Mouse (Mus musculus): Measurements from ENCODE around the gene Grk2. TPM values are rescaled to one million over a fixed set of nuclear protein-coding genes. Genes with fewer than 3 reads are reported as not detected.
A peak's percentile ranks its signal among the peaks of the same experiment; 100 is the strongest.

The Grk2 gene
- polyA plus RNA-seq, 1 experiment from 2014 or later: 29.2 TPM

GRCm38 (mm10) chr19:4290749-4291148, 15.3 kb downstream of the Grk2 start:
- ATAC-seq (ENCODE audit: low FRiP score): no peak
- WGBS: 59% methylated on average over 15 of the region's 15 CpGs
- H3K36me3 ChIP-seq (replicated peaks; ENCODE audit: control insufficient read depth, insufficient read depth): peaks cover 79% of the 10 kb centered on the region
- H3K9me3 ChIP-seq (ENCODE audit: control insufficient read depth, low read length): no peaks in the 10 kb centered on the region
- no peaks in the 10 kb centered on the region for H3K27me3 ChIP-seq (ENCODE audit: control insufficient read depth, insufficient read depth, low read length)
- DNase-seq (ENCODE audit: low spot score): no peak
- no peak overlapping the region for H3K9ac ChIP-seq
- H3K4me3 ChIP-seq (replicated peaks; ENCODE audit: low read length): no peak overlapping the region
- H3K4me2 ChIP-seq (replicated peaks): no peak overlapping the region
- no peaks in the 10 kb centered on the region for H3K4me1 ChIP-seq (replicated peaks; ENCODE audit: control insufficient read depth, insufficient read depth, low read length)
- no peak overlapping the region for H3K27ac ChIP-seq

DNA sequence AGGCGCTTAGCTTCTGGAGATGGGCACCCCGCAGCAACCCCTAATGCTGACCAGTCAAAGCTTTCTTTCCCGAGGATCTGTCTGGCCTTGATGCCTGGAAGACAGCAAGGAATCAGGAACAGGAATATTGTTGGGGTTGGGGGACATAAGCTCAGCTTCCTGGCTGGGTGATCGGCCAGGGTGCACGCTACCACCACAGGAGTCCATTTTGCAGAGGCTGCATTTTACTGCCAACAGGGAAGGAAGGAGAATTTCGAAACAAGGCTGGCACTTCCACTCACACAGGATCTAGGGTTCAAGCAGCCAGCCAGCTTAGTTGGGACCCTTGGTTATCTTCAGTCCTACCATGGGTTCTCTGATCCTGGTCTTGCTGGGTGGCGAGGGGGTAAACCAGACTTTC, 22.4 kb downstream of the Grk2 start:
- 43% methylated on average over 7 of the region's 7 CpGs for WGBS
- no peaks in the 10 kb centered on the region for H3K9me3 ChIP-seq (ENCODE audit: control insufficient read depth, low read length)

GRCm38 (mm10) chr19:4282898-4283553, 23.0 kb downstream of the Grk2 start, which contains the start of gene Ankrd13d:
Ankrd13d (minus strand) TSS chr19:4283137.
- Histone ChIP-seq H3K4me2 (replicated peaks) (peak within 1 kb of the TSS; percentile 80), H3K4me1 (replicated peaks; ENCODE audit: control insufficient read depth, insufficient read depth, low read length) (peaks cover 12% of the 10 kb centered on the region), H3K27ac (peak within 1 kb of the TSS; percentile 72), H3K36me3 (replicated peaks; ENCODE audit: control insufficient read depth, insufficient read depth) (peaks cover 43% of the 10 kb centered on the region), H3K9me3 (ENCODE audit: control insufficient read depth, low read length) (no peaks in the 10 kb centered on the region), H3K9ac (peak within 1 kb of the TSS; percentile 87), H3K4me3 (replicated peaks; ENCODE audit: low read length) (peak within 1 kb of the TSS; percentile 62), H3K27me3 (ENCODE audit: control insufficient read depth, insufficient read depth, low read length) (no peaks in the 10 kb centered on the region)
- DNase-seq (ENCODE audit: low spot score) (peak; percentile 81), ATAC-seq (ENCODE audit: low FRiP score) (peak; percentile 89)
- under 1% methylated on average over 50 of the region's 50 CpGs for WGBS

More for the DNA sequence above, 22.4 kb downstream of the Grk2 start:
- Histone ChIP-seq H3K4me1 (replicated peaks; ENCODE audit: control insufficient read depth, insufficient read depth, low read length) (peaks cover 12% of the 10 kb centered on the region), H3K27me3 (ENCODE audit: control insufficient read depth, insufficient read depth, low read length) (no peaks in the 10 kb centered on the region), H3K9ac (no peak overlapping the region; the same call in 1 of the 2 replicates), H3K36me3 (replicated peaks; ENCODE audit: control insufficient read depth, insufficient read depth) (peaks cover 48% of the 10 kb centered on the region), H3K4me3 (replicated peaks; ENCODE audit: low read length) (peak overlapping the region; percentile 62), H3K27ac (0 out of 2 replicates have a peak overlapping the region, but pooled peaks have one; percentile 38), H3K4me2 (replicated peaks) (peak overlapping the region; percentile 80)
- DNase-seq (ENCODE audit: low spot score) (no peak), ATAC-seq (ENCODE audit: low FRiP score) (no peak)

DNA sequence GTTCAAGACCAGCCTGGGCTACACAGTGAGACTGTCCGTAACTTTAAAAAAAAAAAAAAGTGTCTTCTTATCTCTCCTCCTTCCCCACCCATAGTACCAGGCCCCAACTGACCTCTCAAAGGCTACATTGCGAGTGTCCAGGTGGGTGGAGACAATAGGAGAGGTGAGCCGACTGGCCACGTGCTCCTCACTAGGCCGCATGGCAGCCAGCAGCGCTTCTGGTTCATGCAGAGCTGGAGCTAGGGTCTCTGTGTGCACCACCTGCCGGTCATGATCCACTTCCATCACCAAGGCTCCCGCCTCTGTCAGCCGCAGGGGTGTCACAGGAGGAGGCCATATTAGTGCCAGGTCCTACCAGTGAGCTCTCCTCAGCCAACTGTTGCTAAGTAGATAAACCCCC, 25.6 kb downstream of the Grk2 start:
- Histone ChIP-seq H3K4me3 (replicated peaks; ENCODE audit: low read length) (no peak overlapping the region), H3K4me1 (replicated peaks; ENCODE audit: control insufficient read depth, insufficient read depth, low read length) (peaks cover 12% of the 10 kb centered on the region), H3K27ac (no peak overlapping the region), H3K4me2 (replicated peaks) (no peak overlapping the region), H3K9ac (no peak overlapping the region), H3K36me3 (replicated peaks; ENCODE audit: control insufficient read depth, insufficient read depth) (peaks cover 20% of the 10 kb centered on the region), H3K9me3 (ENCODE audit: control insufficient read depth, low read length) (peaks cover 4% of the 10 kb centered on the region; the same call in 1 of the 2 replicates), H3K27me3 (ENCODE audit: control insufficient read depth, insufficient read depth, low read length) (no peaks in the 10 kb centered on the region)
- WGBS: 96% methylated on average over 9 of the region's 9 CpGs
- ATAC-seq (ENCODE audit: low FRiP score) (no peak), DNase-seq (ENCODE audit: low spot score) (no peak)

DNA sequence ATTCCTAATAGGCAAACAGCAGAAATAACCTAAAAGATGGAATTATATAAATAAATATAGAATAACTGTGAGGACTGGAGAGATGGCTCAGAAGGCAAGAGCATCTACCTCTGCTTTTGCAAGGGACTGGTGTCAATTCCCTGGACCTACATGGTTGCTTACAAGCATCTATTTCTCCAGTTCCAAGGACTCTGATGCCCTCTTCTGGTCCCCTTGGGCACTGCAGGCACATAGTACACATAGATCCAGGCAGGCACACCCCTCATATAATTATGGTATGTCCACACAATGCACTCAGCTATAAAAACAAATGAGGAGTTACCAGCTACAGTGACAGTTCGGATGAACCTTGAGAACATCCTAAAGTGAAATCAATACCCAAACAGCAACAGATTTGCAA, 26.5 kb downstream of the Grk2 start:
- peaks cover 12% of the 10 kb centered on the region for H3K4me1 ChIP-seq (replicated peaks; ENCODE audit: control insufficient read depth, insufficient read depth, low read length)
- H3K9ac ChIP-seq: no peak overlapping the region
- no peak overlapping the region for H3K4me2 ChIP-seq (replicated peaks)
- no peaks in the 10 kb centered on the region for H3K27me3 ChIP-seq (ENCODE audit: control insufficient read depth, insufficient read depth, low read length)
- peaks cover 4% of the 10 kb centered on the region; the same call in 1 of the 2 replicates for H3K9me3 ChIP-seq (ENCODE audit: control insufficient read depth, low read length)
- WGBS: 95% methylated on average over 1 of the region's 1 CpGs
- ATAC-seq (ENCODE audit: low FRiP score) (no peak), DNase-seq (ENCODE audit: low spot score) (no peak)
- peaks cover 18% of the 10 kb centered on the region; the same call in 1 of the 2 replicates for H3K36me3 ChIP-seq (replicated peaks; ENCODE audit: control insufficient read depth, insufficient read depth)
- no peak overlapping the region for H3K4me3 ChIP-seq (replicated peaks; ENCODE audit: low read length)
- no peak overlapping the region for H3K27ac ChIP-seq

DNA sequence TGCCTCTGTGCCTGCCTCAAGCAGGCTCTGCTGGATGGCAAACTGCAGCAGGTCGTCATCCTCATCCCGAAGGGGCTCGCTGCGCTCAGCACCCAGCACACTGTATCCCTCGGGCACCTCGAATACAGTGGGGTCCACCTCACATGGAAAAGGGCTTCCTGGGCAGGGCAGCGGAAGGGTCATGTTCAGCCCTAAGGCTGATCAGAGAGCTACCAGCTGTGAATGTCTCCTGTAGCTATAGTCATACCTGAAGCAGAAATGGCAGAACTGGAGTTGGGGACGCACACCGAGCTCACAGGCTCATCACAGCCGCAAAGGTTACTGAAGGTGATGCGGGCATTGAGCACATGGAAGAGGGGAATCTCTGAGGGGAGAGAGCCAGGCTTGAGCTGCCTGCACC, 35.0 kb downstream of the Grk2 start:
- ATAC-seq (ENCODE audit: low FRiP score): no peak
- H3K36me3 ChIP-seq (replicated peaks; ENCODE audit: control insufficient read depth, insufficient read depth): peaks cover 35% of the 10 kb centered on the region
- 94% methylated on average over 11 of the region's 11 CpGs for WGBS

GRCm38 (mm10) chr19:4270187-4270586, 35.8 kb downstream of the Grk2 start:
- ATAC-seq (ENCODE audit: low FRiP score): no peak
- WGBS: 70% methylated on average over 6 of the region's 6 CpGs

More for the DNA sequence above, 35.0 kb downstream of the Grk2 start:
- Histone ChIP-seq H3K4me2 (replicated peaks) (no peak overlapping the region), H3K9me3 (ENCODE audit: control insufficient read depth, low read length) (peaks cover 2% of the 10 kb centered on the region; the same call in 1 of the 2 replicates), H3K27ac (no peak overlapping the region), H3K27me3 (ENCODE audit: control insufficient read depth, insufficient read depth, low read length) (peaks cover 28% of the 10 kb centered on the region), H3K9ac (no peak overlapping the region), H3K4me3 (replicated peaks; ENCODE audit: low read length) (no peak overlapping the region), H3K4me1 (replicated peaks; ENCODE audit: control insufficient read depth, insufficient read depth, low read length) (peaks cover 3% of the 10 kb centered on the region; the same call in 1 of the 2 replicates)
- no peak for DNase-seq (ENCODE audit: low spot score)

GRCm38 (mm10) chr19:4268566-4269361, 37.3 kb downstream of the Grk2 start, which contains the start of gene Ssh3:
Ssh3 (minus strand) TSS chr19:4269180.
- H3K4me3 ChIP-seq (replicated peaks; ENCODE audit: low read length): peak within 1 kb of the TSS; percentile 29
- DNase-seq (ENCODE audit: low spot score) (no peak), ATAC-seq (ENCODE audit: low FRiP score) (no peak)
- WGBS: 7% methylated on average over 46 of the region's 46 CpGs
- H3K9ac ChIP-seq: peak within 1 kb of the TSS; percentile 46; the same call in 1 of the 2 replicates
- H3K4me1 ChIP-seq (replicated peaks; ENCODE audit: control insufficient read depth, insufficient read depth, low read length): peaks cover 3% of the 10 kb centered on the region; the same call in 1 of the 2 replicates
- H3K36me3 ChIP-seq (replicated peaks; ENCODE audit: control insufficient read depth, insufficient read depth): peaks cover 35% of the 10 kb centered on the region
- peaks cover 28% of the 10 kb centered on the region for H3K27me3 ChIP-seq (ENCODE audit: control insufficient read depth, insufficient read depth, low read length)
- H3K9me3 ChIP-seq (ENCODE audit: control insufficient read depth, low read length): no peaks in the 10 kb centered on the region
- H3K27ac ChIP-seq: no peak within 1 kb of the TSS
- peak within 1 kb of the TSS; percentile 48 for H3K4me2 ChIP-seq (replicated peaks)

More at GRCm38 (mm10) chr19:4270187-4270586, 35.8 kb downstream of the Grk2 start:
- Histone ChIP-seq H3K9me3 (ENCODE audit: control insufficient read depth, low read length) (no peaks in the 10 kb centered on the region), H3K4me2 (replicated peaks) (no peak overlapping the region), H3K4me1 (replicated peaks; ENCODE audit: control insufficient read depth, insufficient read depth, low read length) (peaks cover 3% of the 10 kb centered on the region; the same call in 1 of the 2 replicates), H3K36me3 (replicated peaks; ENCODE audit: control insufficient read depth, insufficient read depth) (peaks cover 35% of the 10 kb centered on the region), H3K27ac (no peak overlapping the region), H3K4me3 (replicated peaks; ENCODE audit: low read length) (no peak overlapping the region), H3K27me3 (ENCODE audit: control insufficient read depth, insufficient read depth, low read length) (peaks cover 28% of the 10 kb centered on the region), H3K9ac (no peak overlapping the region)
- DNase-seq (ENCODE audit: low spot score): no peak

DNA sequence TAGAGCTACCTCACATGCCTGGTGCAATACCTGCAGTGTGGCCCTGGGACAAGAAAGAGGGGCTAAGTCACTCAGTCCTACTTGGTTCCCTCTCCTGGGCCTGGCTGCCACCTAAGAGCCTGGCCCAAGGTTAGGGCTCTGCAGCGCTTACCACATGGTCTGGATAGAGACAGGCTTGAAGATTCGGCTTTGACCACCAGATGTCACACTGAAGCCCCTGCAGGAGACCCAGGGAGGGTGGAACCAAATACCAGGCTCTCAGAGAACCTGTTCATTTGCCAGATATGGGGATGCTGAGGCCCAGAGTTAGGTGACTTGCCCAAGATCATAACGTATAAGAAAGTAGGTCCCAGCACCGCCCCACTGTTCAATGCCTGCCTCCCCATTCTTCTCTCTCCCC, 40.1 kb downstream of the Grk2 start:
- H3K9me3 ChIP-seq (ENCODE audit: control insufficient read depth, low read length): no peaks in the 10 kb centered on the region
- no peak for ATAC-seq (ENCODE audit: low FRiP score)
- peaks cover 14% of the 10 kb centered on the region for H3K36me3 ChIP-seq (replicated peaks; ENCODE audit: control insufficient read depth, insufficient read depth)
- H3K27ac ChIP-seq: no peak overlapping the region
- H3K4me1 ChIP-seq (replicated peaks; ENCODE audit: control insufficient read depth, insufficient read depth, low read length): peaks cover 3% of the 10 kb centered on the region; the same call in 1 of the 2 replicates
- no peak overlapping the region for H3K4me3 ChIP-seq (replicated peaks; ENCODE audit: low read length)
- no peak for DNase-seq (ENCODE audit: low spot score)
- no peak overlapping the region for H3K9ac ChIP-seq
- 67% methylated on average over 4 of the region's 4 CpGs for WGBS
- H3K4me2 ChIP-seq (replicated peaks): no peak overlapping the region
- peaks cover 28% of the 10 kb centered on the region for H3K27me3 ChIP-seq (ENCODE audit: control insufficient read depth, insufficient read depth, low read length)

Data from hindbrain, embryonic 14.5 days (tissue).